Mouse (Mus musculus): ENCODE measurements at regions not wholly inside any gene's neighbourhood (a gene's known extent, or its start where the extent isn't known, plus 50 kb on each side); places are given as distances from the start of the nearest gene placed in this dataset.
"Not testable (repeated sequence)": the region's sequence is repeated elsewhere in the genome, so short reads cannot be mapped to it uniquely, and the experiment has no call there.

GRCm38 (mm10) chr3:21582122-21582521 is 494.3 kb upstream of the Tbl1xr1 start:
- no peak for ATAC-seq (replicated peaks; ENCODE audit: low FRiP score, poor library complexity, severe bottlenecking)

GRCm38 (mm10) chr3:21585767-21586166 is 490.7 kb upstream of the Tbl1xr1 start:
- no peak for ATAC-seq (replicated peaks; ENCODE audit: low FRiP score, poor library complexity, severe bottlenecking)

GRCm38 (mm10) chr3:21606846-21607245 is 469.6 kb upstream of the Tbl1xr1 start:
- no peak for ATAC-seq (replicated peaks; ENCODE audit: low FRiP score, poor library complexity, severe bottlenecking)

GRCm38 (mm10) chr3:21610231-21610630 is 466.2 kb upstream of the Tbl1xr1 start:
- ATAC-seq (replicated peaks; ENCODE audit: low FRiP score, poor library complexity, severe bottlenecking): no peak

GRCm38 (mm10) chr3:21621745-21622144 is 454.7 kb upstream of the Tbl1xr1 start:
- no peak for ATAC-seq (replicated peaks; ENCODE audit: low FRiP score, poor library complexity, severe bottlenecking)

GRCm38 (mm10) chr3:21625039-21625438 is 451.4 kb upstream of the Tbl1xr1 start:
- no peak for ATAC-seq (replicated peaks; ENCODE audit: low FRiP score, poor library complexity, severe bottlenecking)

- ATAC-seq (replicated peaks; ENCODE audit: low FRiP score, poor library complexity, severe bottlenecking): no peak
Measured at GRCm38 (mm10) chr3:21626029-21626428, 450.4 kb upstream of the Tbl1xr1 start.

GRCm38 (mm10) chr3:21627048-21627447 is 449.4 kb upstream of the Tbl1xr1 start:
- ATAC-seq (replicated peaks; ENCODE audit: low FRiP score, poor library complexity, severe bottlenecking): not testable (repeated sequence)

- no peak for ATAC-seq (replicated peaks; ENCODE audit: low FRiP score, poor library complexity, severe bottlenecking)
Measured at GRCm38 (mm10) chr3:21633600-21634221, 442.7 kb upstream of the Tbl1xr1 start.

GRCm38 (mm10) chr3:21634675-21635204 is 441.7 kb upstream of the Tbl1xr1 start:
- no peak for ATAC-seq (replicated peaks; ENCODE audit: low FRiP score, poor library complexity, severe bottlenecking)

GRCm38 (mm10) chr3:21638886-21639285 is 437.6 kb upstream of the Tbl1xr1 start:
- no peak for ATAC-seq (replicated peaks; ENCODE audit: low FRiP score, poor library complexity, severe bottlenecking)

- no peak for ATAC-seq (replicated peaks; ENCODE audit: low FRiP score, poor library complexity, severe bottlenecking)
Measured at GRCm38 (mm10) chr3:21639576-21639975, 436.9 kb upstream of the Tbl1xr1 start.

GRCm38 (mm10) chr3:21644086-21644485 is 432.4 kb upstream of the Tbl1xr1 start:
- no peak for ATAC-seq (replicated peaks; ENCODE audit: low FRiP score, poor library complexity, severe bottlenecking)

GRCm38 (mm10) chr3:21645268-21645667 is 431.2 kb upstream of the Tbl1xr1 start:
- ATAC-seq (replicated peaks; ENCODE audit: low FRiP score, poor library complexity, severe bottlenecking): no peak

GRCm38 (mm10) chr3:21649885-21650469 is 426.5 kb upstream of the Tbl1xr1 start:
- ATAC-seq (replicated peaks; ENCODE audit: low FRiP score, poor library complexity, severe bottlenecking): no peak

GRCm38 (mm10) chr3:21655301-21655700 is 421.2 kb upstream of the Tbl1xr1 start:
- no peak for ATAC-seq (replicated peaks; ENCODE audit: low FRiP score, poor library complexity, severe bottlenecking)

- ATAC-seq (replicated peaks; ENCODE audit: low FRiP score, poor library complexity, severe bottlenecking): no peak
Measured at GRCm38 (mm10) chr3:21667349-21668143, 408.9 kb upstream of the Tbl1xr1 start.

- ATAC-seq (replicated peaks; ENCODE audit: low FRiP score, poor library complexity, severe bottlenecking): no peak
Measured at GRCm38 (mm10) chr3:21671885-21672284, 404.6 kb upstream of the Tbl1xr1 start.

GRCm38 (mm10) chr3:21672492-21672891 is 404.0 kb upstream of the Tbl1xr1 start:
- ATAC-seq (replicated peaks; ENCODE audit: low FRiP score, poor library complexity, severe bottlenecking): no peak

GRCm38 (mm10) chr3:21673466-21673865 is 403.0 kb upstream of the Tbl1xr1 start:
- no peak for ATAC-seq (replicated peaks; ENCODE audit: low FRiP score, poor library complexity, severe bottlenecking)

- no peak for ATAC-seq (replicated peaks; ENCODE audit: low FRiP score, poor library complexity, severe bottlenecking)
Measured at GRCm38 (mm10) chr3:21678265-21678664, 398.2 kb upstream of the Tbl1xr1 start.

Data from erythroblast, adult 5-6 weeks (primary cell).